Mouse (Mus musculus) liver, embryonic 14.5 days (tissue): ENCODE measurements around the gene Pigm.

Experiments
- CTCF ChIP-seq: IDR thresholded peaks from 2 replicates; pipeline ENCODE4 v1.5.1; 2016; ENCODE audit warnings: antibody characterized with exemption, low read depth, control low read depth
- EP300 ChIP-seq: IDR thresholded peaks from 2 replicates; pipeline ENCODE4 v1.6.1; 2016; ENCODE audit warnings: antibody characterized with exemption, low read depth

DNA sequence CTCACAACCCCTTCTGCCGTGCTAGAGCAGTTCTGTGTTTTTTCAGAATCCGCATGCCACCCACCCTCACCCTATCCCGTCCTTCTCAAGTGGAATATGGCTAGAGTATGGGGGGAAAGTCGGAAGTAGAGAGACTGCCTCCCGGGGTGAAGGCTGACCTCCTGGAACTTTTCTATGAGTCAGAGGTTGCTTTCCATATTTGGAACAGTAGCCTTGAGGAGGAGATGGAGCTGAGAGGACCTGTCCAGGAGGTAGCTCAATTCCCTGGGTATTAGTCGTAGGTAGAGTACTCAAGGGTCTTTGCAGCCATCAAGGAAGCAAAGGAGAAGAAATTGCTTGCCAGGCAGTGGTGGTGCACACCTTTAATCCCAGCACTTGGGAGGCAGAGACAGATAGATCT, 24.3 kb upstream of the Pigm start:
- TF ChIP-seq CTCF (no peak), EP300 (no peak)
